Mouse (Mus musculus): ENCODE data around the gene Slc38a11.

Slc38a11 gene

DNA sequence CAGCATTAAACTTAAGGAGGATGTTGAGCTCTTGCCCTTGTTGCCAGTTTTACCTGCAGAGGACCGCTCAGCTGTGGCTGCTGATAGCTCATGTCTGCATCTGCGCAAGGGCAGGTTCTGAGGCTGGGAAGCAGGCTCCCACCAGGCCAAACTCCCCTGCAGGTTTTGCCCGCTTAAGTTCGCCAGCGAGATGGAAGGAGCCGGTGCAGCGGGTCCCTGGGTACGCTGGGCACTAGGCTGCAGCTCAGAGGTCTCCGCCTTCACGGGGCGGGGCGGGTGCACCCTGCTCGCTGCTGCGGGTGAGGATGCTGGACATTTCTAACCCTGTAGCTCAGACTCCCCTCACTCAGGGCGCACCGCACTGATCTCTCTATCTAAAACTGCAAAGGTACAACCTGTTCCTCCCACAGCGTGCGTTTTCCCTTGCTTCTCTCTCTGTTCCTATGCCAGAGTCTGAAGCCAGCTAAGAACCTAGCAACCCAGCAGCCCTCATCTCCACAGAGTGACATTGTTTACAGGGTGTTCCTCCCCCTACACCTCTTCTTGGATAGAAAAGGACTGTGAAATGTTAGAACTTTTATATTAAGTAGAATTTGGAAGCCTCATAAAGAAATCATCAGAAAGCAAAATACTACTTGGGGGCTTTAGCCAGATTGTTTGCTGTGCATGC, at the start of gene Slc38a11:
Gene Slc38a11, minus strand, starts transcription at position 207 of the 670 bp plus-strand sequence.
- in situ Hi-C loops (cut with MboI, MseI): loop anchor here (10.0 kb wide), 1 partner anchor 1249 kb away; no protein-coding TSS in a partner anchor

DNA sequence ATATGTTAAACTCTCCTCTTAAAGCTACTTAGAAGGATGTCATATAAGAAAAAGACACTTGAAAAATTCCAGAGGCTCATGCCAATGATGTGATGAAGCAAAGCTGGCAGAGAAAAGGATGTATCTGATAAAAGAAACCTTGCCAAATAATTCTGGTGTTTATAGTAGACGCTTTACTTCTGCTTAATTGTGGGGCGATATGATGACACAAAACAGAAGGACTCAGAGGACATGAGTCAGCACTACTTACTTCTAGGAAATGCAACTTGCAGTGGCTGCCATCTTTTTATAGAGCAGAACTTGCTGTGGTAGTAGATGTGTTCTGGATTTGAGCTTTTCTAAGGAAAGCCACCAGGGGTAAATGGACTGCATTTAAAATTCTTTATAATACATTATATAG, 43.3 kb upstream of the Slc38a11 start:
- in situ Hi-C loops (cut with MboI, MseI): no loop called here

DNA sequence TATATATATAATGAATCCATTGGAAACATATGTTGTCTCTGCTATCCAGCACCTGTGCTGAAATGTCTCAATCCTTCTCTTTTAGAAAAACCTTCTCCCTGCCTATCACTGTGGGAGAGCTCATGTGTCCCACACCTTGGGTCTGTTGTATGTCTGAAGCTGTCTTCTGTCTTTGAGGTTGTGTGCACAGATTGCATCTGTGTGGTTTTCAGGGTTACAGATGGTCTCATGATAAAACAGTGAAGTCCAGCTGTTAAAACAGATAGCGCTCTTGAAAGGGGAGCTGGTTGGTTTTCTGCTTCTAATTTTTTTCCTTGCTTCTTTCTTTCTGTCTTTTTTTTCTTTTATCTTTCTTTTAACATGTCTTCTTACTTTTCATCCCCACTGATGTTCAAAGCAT, 41.6 kb upstream of the Slc38a11 start:
- in situ Hi-C loops (cut with MboI, MseI): no loop called here

DNA sequence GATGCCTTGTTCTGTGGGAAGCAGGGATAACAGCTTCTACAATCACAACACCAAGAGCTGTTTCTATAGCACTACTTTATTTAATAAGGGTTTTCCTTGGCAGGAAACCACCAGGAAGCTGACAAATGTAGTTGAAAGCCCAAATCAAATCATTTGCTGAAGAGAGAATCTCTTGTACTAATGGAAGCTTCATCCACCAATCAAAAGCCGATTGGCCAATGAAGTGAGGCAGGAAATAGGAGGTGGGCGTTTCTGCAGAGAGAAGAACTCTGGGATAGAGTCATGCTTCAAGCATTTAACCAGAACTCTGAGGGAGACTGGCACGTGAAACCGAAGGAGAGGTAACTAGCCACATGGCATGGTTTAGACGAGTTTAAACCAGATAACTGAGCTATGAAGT, 38.2 kb upstream of the Slc38a11 start:
- in situ Hi-C loops (cut with MboI, MseI): no loop called here

DNA sequence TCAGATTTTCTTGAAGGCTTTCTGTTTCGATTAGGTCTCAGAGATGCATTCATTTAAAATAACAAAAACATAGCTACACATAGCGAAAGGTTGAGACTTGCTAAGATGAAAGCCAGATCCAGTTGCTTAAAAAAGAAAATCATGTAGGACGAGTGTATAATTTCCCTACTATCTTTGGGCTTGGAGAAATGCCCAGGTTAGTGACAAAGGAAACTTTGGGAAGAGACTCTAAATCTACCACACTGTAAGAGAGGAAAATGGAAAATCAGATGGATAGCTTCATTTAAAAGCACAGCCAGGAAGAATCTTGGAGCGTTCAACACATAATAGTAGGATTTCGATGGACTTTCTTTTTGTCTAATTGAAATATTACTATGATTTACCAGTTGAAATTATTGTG, 36.1 kb upstream of the Slc38a11 start:
- in situ Hi-C loops (cut with MboI, MseI): no loop called here

DNA sequence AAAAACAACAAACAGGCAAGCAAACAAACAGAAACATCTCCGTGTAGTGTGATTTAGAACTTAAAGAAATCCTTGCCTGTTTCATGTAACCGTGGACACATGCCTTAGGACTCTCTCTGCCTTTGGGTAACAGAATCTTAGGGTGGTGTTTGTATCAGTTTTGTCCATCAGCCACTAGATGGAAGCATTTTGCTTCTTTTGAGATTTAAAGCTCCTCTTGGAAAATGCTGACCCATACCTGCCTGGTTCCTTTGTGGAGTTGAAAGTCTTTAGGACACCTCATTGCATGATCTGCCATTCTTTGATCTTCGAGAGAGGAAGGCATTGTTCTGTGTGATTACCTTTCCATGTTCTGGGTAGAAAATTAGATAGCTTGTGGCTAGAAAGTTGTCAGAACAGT, 32.3 kb upstream of the Slc38a11 start:
- in situ Hi-C loops (cut with MboI, MseI): no loop called here

DNA sequence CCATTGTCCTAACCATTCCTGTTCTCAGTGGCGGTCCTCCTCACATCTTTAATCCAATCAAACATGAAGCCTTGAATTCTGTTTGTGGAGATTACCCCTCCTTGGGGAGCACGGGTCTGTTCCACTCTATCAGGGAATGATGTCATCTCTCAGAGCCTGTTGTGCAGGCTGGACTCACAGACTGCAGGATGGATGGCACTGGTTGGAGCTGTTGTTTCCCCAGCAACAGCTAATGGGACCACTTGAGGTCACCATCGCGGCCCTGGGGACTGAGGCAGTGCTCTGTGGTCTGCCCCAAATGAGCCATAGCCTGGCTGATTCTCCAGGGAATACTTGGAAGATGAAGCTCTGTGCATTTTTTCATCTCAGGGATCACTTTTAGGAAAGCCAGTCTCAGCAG, 29.2 kb upstream of the Slc38a11 start:
- in situ Hi-C loops (cut with MboI, MseI): no loop called here

DNA sequence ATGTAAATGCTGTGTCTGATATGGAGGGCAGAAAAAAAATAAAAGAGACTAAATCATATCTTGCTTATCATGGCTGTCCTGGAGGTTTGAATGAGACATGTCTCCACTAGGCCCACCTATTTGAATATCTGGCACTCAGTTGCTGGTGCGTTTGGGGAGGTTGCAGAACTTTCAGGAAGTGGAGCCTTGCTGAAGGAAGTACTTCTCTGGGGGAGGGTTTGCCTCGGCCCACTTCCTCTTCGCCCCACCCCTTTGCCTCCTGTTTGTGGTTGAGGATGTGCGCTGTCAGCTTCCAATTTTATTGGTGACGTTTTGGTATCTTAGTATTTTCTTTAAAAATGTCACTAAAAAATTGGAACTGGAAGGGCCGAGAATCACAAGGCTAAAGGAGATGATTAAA, 27.5 kb upstream of the Slc38a11 start:
- in situ Hi-C loops (cut with MboI, MseI): no loop called here

DNA sequence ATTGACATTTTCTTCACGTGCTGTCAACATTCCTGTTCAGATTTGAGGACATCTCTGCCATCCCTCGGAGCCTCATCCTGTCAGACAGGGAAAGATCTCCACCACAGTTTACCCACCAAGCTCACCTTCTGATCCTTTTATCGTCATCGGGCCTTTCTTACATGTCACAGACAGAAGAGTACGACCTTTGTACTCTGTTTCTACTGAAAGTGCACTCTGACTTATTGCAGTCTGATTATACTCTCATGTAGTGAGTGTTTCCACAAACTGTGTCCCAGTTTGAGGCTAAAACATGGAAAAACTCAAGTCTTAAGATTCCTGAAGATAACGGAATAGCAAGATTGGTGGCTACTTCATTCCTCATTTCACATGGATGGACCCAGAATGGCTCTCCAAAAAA, 21.0 kb upstream of the Slc38a11 start:
- in situ Hi-C loops (cut with MboI, MseI): no loop called here

DNA sequence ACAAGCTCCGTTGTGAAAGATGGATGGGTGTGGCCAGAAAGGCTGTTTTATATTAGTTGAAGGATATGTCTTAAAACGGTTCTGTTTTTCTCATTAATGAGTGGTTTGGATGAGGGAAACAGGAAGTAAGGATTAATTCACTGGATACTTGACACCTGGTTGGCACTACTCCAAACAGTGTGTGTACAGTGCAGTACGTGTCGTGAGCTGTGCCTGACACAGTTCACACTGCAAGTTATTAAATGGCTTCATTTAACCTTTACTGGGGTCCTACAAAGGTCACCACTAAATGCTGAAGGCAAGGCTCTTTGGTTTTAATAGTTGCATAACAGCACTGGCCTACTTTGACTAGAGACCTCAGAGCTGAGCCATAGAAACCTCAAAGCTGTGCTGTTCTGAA, 18.7 kb upstream of the Slc38a11 start:
- in situ Hi-C loops (cut with MboI, MseI): no loop called here

DNA sequence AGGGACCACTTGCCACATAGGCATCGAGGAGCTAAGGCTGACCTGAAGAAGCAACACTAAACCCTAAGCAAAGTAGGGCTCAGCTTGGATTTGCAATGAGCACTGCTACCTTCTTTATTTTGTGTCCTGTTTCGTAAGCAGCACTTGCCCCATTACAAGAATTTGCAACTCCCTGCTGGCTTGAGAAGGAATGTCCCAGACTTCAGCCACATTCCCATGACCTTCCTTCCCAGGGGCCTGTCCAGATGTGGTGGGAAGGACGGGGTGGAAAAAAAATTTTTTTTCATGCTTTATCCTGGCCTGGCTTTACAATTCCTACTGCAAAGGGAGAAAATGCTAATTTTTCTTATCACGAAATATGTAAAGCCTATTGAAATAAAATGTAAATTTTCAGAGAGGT, 14.6 kb upstream of the Slc38a11 start:
- in situ Hi-C loops (cut with MboI, MseI): loop anchor here (10.0 kb wide), 1 partner anchor 624 kb away; no protein-coding TSS in a partner anchor

DNA sequence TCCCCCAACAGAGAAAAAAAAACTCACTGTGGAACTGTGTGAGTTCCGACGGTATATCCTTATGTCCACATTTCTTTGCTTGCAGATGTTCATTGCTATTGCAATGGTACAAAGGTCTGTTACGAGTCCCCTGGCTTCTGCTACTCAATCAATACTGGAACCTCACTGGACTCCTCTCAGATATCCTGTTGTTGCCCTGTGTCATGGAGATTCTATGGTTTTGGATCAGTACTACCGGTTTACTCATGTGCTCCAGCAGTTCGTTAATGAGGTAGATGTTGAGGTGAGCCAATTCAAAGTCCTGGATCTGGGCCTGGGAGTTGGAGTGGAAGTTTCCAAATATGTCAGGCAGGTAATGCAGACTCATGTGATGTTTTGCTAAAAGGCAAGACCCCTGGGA, 10.6 kb upstream of the Slc38a11 start:
- in situ Hi-C loops (cut with MboI, MseI): loop anchor here (10.0 kb wide), 1 partner anchor 620 kb away; no protein-coding TSS in a partner anchor

DNA sequence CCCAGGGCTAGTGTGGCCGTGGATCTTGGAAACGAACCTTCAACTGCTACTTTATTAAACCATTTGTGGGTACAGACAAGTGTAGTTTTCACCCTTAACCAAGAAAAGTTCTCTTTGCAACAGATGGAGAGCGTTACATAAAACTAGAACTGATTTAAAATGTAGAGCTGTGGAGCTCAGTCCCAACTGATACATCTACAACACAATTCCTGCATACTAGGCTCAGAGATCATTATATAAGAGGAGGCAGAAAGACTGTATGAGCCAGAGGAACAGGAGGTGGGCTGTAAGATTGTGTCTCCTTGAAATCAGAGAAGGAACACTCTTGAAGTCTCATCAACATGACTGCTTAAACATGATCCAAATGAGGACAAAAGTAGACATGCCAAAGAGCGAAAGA, 9.2 kb upstream of the Slc38a11 start:
- in situ Hi-C loops (cut with MboI, MseI): loop anchor here (10.0 kb wide), 1 partner anchor 618 kb away; no protein-coding TSS in a partner anchor

DNA sequence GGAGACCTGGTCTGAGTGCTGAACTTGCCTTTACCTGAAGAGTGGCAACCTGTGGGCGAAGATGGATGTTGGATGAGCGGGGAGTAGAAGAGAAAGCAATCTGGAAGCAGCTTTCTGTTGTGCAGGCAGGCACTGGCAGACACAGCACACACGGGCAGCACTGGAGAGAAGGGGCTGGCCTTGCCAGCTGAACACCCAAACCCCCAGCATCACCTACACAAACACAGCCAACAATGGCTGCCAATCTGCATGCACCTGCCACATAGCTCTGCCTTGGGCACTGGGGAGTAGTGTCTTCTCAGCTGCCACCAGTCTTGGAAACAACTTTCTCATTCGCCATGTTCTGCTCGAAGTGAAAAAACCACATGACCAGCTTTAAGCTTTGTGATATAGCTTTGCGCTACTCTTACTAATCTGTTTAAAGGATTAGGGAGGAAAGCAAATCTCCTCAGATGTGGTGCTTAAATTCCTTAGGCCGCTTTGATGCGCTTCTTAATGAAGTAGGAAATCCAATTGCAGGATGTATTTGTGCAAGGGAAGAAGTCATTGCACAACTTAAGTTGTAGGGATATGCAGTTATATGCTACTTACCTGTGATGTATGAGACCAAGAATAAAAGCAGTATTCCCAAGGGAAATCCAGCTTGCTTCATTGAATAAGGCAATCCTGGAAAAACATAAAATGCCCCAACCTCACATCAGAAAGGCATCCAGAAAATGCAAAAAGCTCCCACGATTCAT, 2.9 kb downstream of the Slc38a11 start:
- in situ Hi-C loops (cut with MboI, MseI): loop anchor here (10.0 kb wide), 1 partner anchor 1246 kb away; no protein-coding TSS in a partner anchor

DNA sequence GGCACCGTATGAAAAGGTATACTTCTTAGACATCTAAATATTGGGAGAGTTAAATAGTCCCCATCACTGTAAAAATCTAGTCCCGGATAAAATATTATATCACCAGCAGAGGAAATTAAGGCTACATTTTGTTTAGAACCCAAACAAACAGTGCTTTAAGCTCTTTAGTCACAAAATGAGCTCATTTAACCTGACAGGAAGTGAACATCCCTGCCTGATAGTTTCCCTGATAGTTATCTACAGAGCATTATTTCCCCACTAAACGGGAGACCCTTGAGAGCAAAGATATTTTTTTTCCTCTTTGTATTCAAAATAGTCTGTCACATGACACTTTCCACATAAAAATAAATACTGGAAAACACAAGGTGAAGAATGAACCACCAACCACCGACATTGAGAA, 16.5 kb downstream of the Slc38a11 start:
- in situ Hi-C loops (cut with MboI, MseI): no loop called here

DNA sequence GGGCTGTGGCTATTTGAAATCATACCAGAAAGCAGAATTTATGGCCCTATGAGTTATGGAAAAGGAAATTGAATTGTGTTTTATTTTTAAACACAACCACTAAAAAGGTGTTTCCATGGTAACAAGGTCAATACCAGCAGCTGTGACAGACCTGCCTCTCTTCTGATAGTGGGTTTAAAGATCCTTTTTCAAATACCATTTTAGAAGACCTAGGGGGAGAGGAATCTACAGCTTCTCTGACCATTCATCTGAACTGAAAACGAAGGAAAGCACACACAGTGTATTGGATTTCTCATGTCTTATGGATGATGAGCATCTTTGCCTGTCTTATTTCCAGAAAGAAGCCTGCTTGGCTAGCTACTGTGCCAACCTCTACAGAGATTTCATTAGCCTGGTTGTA, 16.9 kb downstream of the Slc38a11 start:
- in situ Hi-C loops (cut with MboI, MseI): no loop called here

DNA sequence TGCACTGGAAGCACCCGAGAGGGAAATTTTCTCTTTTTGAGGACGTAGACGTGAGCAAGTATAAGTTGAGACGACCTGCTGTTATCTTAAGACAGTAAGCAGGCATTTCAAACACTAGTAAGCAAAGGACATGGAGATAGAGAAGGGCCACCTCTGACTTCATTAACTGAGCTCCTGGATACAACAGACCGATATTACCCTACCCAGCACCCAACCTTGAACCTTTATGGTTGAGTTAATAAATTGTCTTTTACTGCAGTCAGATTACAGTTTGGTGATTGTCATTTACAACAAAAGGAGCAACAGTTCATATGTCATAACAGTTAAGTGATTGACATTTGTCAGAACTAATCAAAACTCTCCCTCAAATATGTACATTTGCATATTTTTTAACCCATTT, 17.8 kb downstream of the Slc38a11 start:
- in situ Hi-C loops (cut with MboI, MseI): no loop called here

DNA sequence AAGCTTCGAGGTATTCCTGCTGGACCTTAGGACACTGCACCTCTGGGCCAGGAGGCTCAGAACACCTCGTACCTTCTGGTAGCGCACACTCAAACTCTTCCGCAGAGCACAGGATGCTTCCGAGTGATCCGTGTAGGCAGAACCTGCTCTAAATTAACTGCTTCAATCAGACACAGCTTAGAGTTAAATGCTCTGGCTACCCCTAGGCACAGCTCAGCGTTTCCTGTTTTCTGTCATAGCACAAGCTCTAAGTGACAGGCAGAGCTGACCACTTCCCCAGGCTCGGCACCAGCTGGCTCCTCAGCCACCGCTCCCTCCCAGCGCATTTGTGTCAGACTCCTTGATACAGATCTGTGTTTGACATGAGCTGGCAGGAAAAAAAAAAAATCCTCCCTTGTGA, 21.8 kb downstream of the Slc38a11 start:
- in situ Hi-C loops (cut with MboI, MseI): no loop called here

DNA sequence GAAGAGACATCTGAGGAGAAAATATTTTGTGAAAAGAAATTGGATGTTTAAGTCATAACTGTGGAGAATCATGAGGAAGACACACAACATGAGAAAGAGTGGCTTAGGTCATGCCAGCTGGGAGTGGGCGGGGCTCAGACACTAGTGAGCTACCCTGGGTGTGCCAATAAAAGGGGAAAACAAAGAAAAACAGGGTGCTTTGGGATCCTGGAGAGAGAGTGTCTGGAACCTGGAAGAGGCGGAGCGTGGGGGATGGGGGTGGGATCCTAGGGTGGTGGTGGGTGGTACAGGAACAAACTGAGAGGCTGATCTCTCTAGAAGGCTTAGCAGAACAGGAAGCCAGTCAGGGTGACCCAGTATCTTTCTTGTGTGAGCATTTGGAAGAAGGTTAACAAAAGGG, 23.0 kb downstream of the Slc38a11 start:
- in situ Hi-C loops (cut with MboI, MseI): no loop called here

DNA sequence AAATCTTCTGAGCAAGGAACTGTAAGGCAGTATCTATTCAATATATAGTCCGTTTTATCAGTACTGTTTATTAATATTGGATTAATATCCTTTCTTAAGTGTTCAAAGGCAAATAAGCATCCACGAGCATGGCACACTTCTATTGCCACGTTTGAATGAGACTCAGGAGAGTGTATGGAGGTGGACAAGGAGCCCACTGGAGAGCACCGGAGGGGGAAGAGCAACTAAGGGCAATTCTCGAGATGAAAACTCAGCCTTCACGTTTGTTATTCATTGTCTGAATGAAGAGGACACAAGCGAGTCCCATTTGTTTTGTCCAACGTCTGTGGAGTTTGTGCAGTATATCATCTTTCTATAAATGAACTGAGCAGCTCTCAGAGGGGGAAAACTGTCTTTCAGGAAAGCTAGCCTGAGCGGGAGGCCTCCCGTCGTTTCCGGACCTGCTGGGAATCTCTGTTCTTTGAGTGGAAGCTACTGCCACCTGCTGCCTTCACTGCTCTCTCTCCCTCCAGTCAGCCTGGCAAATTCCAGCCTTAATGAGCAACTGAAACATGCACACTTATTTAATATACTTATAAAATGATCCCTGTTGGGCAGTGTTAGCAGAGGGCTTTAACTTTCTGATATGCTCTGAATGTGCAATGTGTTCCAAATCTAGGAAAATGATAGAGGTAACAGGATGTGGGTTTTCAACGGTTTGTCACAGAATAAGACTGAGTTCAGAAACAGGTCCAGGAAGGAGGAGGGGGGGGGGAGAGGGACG, 26.3 kb downstream of the Slc38a11 start:
- in situ Hi-C loops (cut with MboI, MseI): no loop called here

DNA sequence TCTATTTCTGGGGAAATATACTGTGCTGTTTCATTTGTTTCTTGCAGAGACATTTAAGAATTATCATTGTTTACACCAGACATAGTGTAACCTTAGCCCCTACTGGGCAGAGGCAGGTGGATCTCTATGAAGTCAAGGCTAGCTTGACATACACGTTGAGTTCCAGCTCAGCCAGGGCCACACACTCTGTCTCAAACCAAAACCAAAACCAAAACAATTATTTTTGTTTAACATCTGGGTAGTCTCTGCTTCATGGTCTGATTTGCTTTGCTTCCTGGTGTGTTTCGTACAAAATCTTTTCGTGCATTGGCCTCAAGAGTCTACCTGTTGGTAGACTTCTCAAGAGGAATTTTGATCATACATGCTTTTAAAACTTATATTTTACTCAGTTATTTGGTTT, 27.2 kb downstream of the Slc38a11 start:
- in situ Hi-C loops (cut with MboI, MseI): no loop called here

DNA sequence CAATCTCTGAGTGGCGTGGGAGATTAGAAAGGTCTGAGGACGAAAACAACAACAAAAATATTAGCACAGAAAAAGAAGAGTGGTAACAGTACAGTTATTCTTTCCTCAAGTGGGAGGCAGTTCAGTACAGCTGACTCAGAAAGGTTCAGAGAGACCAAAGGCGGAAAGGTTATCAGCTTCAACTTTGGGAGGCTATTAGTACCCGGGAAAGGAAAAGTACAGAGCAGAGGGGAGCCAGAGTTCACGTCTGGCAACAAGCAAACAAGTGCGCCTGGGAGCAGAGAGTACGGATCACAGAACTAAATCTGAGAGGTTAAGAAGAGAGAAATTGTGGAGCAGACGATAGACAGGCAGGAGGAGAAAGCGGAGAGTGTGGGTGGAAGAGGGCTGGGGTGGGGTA, 29.7 kb downstream of the Slc38a11 start:
- in situ Hi-C loops (cut with MboI, MseI): loop anchor here (5.0 kb wide), 1 partner anchor 192 kb away; no protein-coding TSS in a partner anchor

Measured in T-helper 1 cell (primary cell).